Mouse (Mus musculus) hindbrain, postnatal 0 days (tissue): Measurements from ENCODE around the gene Agrp. TPM values are rescaled to one million over a fixed set of nuclear protein-coding genes. Genes with fewer than 3 reads are reported as not detected.
A peak's percentile ranks its signal among the peaks of the same experiment; 100 is the strongest.

Experiments
- ATAC-seq: fragments of 200-750 bp; cut with Nextera tagmentation; 2 replicates; pipeline ENCODE4 v1.8.0; 2017; ENCODE audit warnings: mild to moderate bottlenecking, moderate TSS enrichment, moderate library complexity
- DNase-seq: peaks from one replicate; pipeline ENCODE4 v3.0.0-alpha.2; 2015; ENCODE audit warnings: low spot score
- H3K27ac ChIP-seq: fragments of 300-500 bp; sonication (generic); 2 replicates; pipeline ENCODE4 v1.5.1; 2014; ENCODE audit warnings: mild to moderate bottlenecking
- H3K27me3 ChIP-seq: fragments of 300-500 bp; sonication (generic); 2 replicates; pipeline ENCODE4 v1.6.1; 2014; ENCODE audit warnings: low read length, mixed read lengths; ENCODE audit not compliant: insufficient read depth
- H3K36me3 ChIP-seq: fragments of 300-500 bp; sonication (generic); 2 replicates; pipeline ENCODE4 v1.6.1; 2014; ENCODE audit warnings: low read length, mixed read lengths; ENCODE audit not compliant: insufficient read depth
- H3K4me1 ChIP-seq: fragments of 300-500 bp; sonication (generic); 2 replicates; pipeline ENCODE4 v1.6.1; 2014; ENCODE audit warnings: antibody characterized with exemption, low read length, mixed read lengths; ENCODE audit not compliant: insufficient read depth
- H3K4me2 ChIP-seq: fragments of 300-500 bp; sonication (generic); 2 replicates; pipeline ENCODE4 v1.6.1; 2014; ENCODE audit warnings: low read depth, mild to moderate bottlenecking, low read length, moderate library complexity, mixed read lengths
- H3K4me3 ChIP-seq: fragments of 300-500 bp; sonication (generic); 2 replicates; pipeline ENCODE4 v1.5.1; 2014; ENCODE audit warnings: low read length
- H3K9ac ChIP-seq: fragments of 300-500 bp; sonication (generic); replicated peaks from 2 replicates; pipeline ENCODE4 v1.6.1; 2014; ENCODE audit warnings: mild to moderate bottlenecking, low read length, moderate library complexity, mixed read lengths
- H3K9me3 ChIP-seq: fragments of 300-500 bp; sonication (generic); 2 replicates; pipeline ENCODE4 v1.6.1; 2016; ENCODE audit warnings: low read length, mixed read lengths
- CTCF ChIP-seq: IDR thresholded peaks from 2 replicates; pipeline ENCODE4 v1.5.1; 2016; ENCODE audit warnings: antibody characterized with exemption, control low read depth, low read depth
- WGBS: fragments of 180-500 bp; shearing (Covaris S2); extraction: QIAGEN DNeasy Blood & Tissue Kit; methylation state at CpG from one replicate; pipeline ENCODE4 v1.1.7; 2014; 5-methylcytosine and 5-hydroxymethylcytosine counted together
- polyA plus RNA-seq: library from polyadenylated mRNA; unstranded; fragments of >200 nt; fragmentation: Nextera tagmentation; extraction: Ambion mirVana; gene quantifications from 2 replicates; pipeline ENCODE4 v1.2.1, GENCODE M21; 2015
- total RNA-seq: library from RNA; depleted of rRNA; stranded (reverse); fragments of >200 nt; gene quantifications from 2 replicates; pipeline ENCODE4 v1.2.3, GENCODE M21; 2014

Gene Agrp
- total and polyA plus RNA-seq, 2 experiments from 2014 or later: 1.3 to 2.1 TPM

- no peaks in the 10 kb centered on the region for H3K4me1 ChIP-seq
- H3K36me3 ChIP-seq: peaks cover 20% of the 10 kb centered on the region; the same call in 1 of the 2 replicates
- no peak overlapping the region for H3K9ac ChIP-seq
- DNase-seq (no peak), ATAC-seq (no peak)
- no peaks in the 10 kb centered on the region for H3K9me3 ChIP-seq
- no peak for TF ChIP-seq CTCF
- H3K4me3 ChIP-seq: no peak overlapping the region
- H3K4me2 ChIP-seq: no peak overlapping the region
- H3K27me3 ChIP-seq: no peaks in the 10 kb centered on the region
- H3K27ac ChIP-seq: no peak overlapping the region
- WGBS: 88% methylated on average over 4 of the region's 4 CpGs
Measured at GRCm38 (mm10) chr8:105538940-105539339, 98.3 kb downstream of the Agrp start.

GRCm38 (mm10) chr8:105537011-105537677, 100.0 kb downstream of the Agrp start:
- no peak for TF ChIP-seq CTCF
- H3K4me2 ChIP-seq: no peak overlapping the region
- peaks cover 20% of the 10 kb centered on the region; the same call in 1 of the 2 replicates for H3K36me3 ChIP-seq
- H3K4me3 ChIP-seq: no peak overlapping the region
- no peak overlapping the region for H3K27ac ChIP-seq
- no peak overlapping the region for H3K9ac ChIP-seq
- H3K9me3 ChIP-seq: no peaks in the 10 kb centered on the region
- no peaks in the 10 kb centered on the region for H3K27me3 ChIP-seq
- no peak for ATAC-seq
- peak; percentile 37 for DNase-seq
- H3K4me1 ChIP-seq: no peaks in the 10 kb centered on the region
- WGBS: 70% methylated on average over 6 of the region's 6 CpGs

- H3K4me1 ChIP-seq: no peaks in the 10 kb centered on the region
- no peak for TF ChIP-seq CTCF
- H3K4me3 ChIP-seq: no peak overlapping the region
- no peak for ATAC-seq
- no peak overlapping the region for H3K9ac ChIP-seq
- no peaks in the 10 kb centered on the region for H3K27me3 ChIP-seq
- H3K27ac ChIP-seq: no peak overlapping the region
- peaks cover 20% of the 10 kb centered on the region; the same call in 1 of the 2 replicates for H3K36me3 ChIP-seq
- no peaks in the 10 kb centered on the region for H3K9me3 ChIP-seq
- WGBS: 83% methylated on average over 3 of the region's 3 CpGs
- no peak for DNase-seq
- no peak overlapping the region for H3K4me2 ChIP-seq
Measured at GRCm38 (mm10) chr8:105536546-105536945, 100.6 kb downstream of the Agrp start.

GRCm38 (mm10) chr8:105533892-105534329, 103.3 kb downstream of the Agrp start:
- H3K4me1 ChIP-seq: no peaks in the 10 kb centered on the region
- H3K4me3 ChIP-seq: no peak overlapping the region
- peak; percentile 69 for ATAC-seq
- no peaks in the 10 kb centered on the region for H3K27me3 ChIP-seq
- H3K27ac ChIP-seq: peak overlapping the region; percentile 8; the same call in 1 of the 2 replicates
- H3K36me3 ChIP-seq: peaks cover 21% of the 10 kb centered on the region
- peak; percentile 85 for DNase-seq
- H3K4me2 ChIP-seq: no peak overlapping the region
- H3K9me3 ChIP-seq: no peaks in the 10 kb centered on the region
- peak; percentile 85 for TF ChIP-seq CTCF
- no peak overlapping the region for H3K9ac ChIP-seq
- WGBS: 0% methylated on average over 1 of the region's 1 CpGs

- DNase-seq (peak; percentile 31), ATAC-seq (peak; percentile 68)
- peaks cover 22% of the 10 kb centered on the region; the same call in 1 of the 2 replicates for H3K36me3 ChIP-seq
- H3K4me3 ChIP-seq: no peak overlapping the region
- 39% methylated on average over 2 of the region's 2 CpGs for WGBS
- TF ChIP-seq CTCF: no peak
- no peak overlapping the region for H3K4me2 ChIP-seq
- H3K9me3 ChIP-seq: no peaks in the 10 kb centered on the region
- no peaks in the 10 kb centered on the region for H3K4me1 ChIP-seq
- H3K27ac ChIP-seq: peak overlapping the region; percentile 8; the same call in 1 of the 2 replicates
- no peaks in the 10 kb centered on the region for H3K27me3 ChIP-seq
- H3K9ac ChIP-seq: no peak overlapping the region
Measured at GRCm38 (mm10) chr8:105533439-105533838, 103.8 kb downstream of the Agrp start.

GRCm38 (mm10) chr8:105531774-105532173, 105.4 kb downstream of the Agrp start:
- no peak overlapping the region for H3K4me3 ChIP-seq
- H3K27me3 ChIP-seq: no peaks in the 10 kb centered on the region
- ATAC-seq (no peak), DNase-seq (peak; percentile 52)
- H3K27ac ChIP-seq: no peak overlapping the region
- TF ChIP-seq CTCF: peak; percentile 56
- no peaks in the 10 kb centered on the region for H3K9me3 ChIP-seq
- H3K4me1 ChIP-seq: no peaks in the 10 kb centered on the region
- H3K4me2 ChIP-seq: no peak overlapping the region
- H3K9ac ChIP-seq: no peak overlapping the region
- peaks cover 21% of the 10 kb centered on the region; the same call in 1 of the 2 replicates for H3K36me3 ChIP-seq
- 54% methylated on average over 2 of the region's 2 CpGs for WGBS

- no peak overlapping the region for H3K9ac ChIP-seq
- DNase-seq (no peak), ATAC-seq (no peak)
- H3K4me3 ChIP-seq: no peak overlapping the region
- no peaks in the 10 kb centered on the region for H3K27me3 ChIP-seq
- peaks cover 13% of the 10 kb centered on the region; the same call in 1 of the 2 replicates for H3K36me3 ChIP-seq
- H3K4me2 ChIP-seq: no peak overlapping the region
- 84% methylated on average over 3 of the region's 3 CpGs for WGBS
- no peaks in the 10 kb centered on the region for H3K4me1 ChIP-seq
- TF ChIP-seq CTCF: no peak
- H3K9me3 ChIP-seq: no peaks in the 10 kb centered on the region
- no peak overlapping the region for H3K27ac ChIP-seq
Measured at GRCm38 (mm10) chr8:105529271-105529670, 107.9 kb downstream of the Agrp start.
